Mouse (Mus musculus) hindbrain, embryonic 12.5 days (tissue): ENCODE results near the gene Ttc22. TPM values are rescaled to one million over a fixed set of nuclear protein-coding genes. Genes with fewer than 3 reads are reported as not detected.

ENCODE experiments used
- ATAC-seq: fragments of 200-750 bp; cut with Nextera tagmentation; 2 replicates; pipeline ENCODE4 v1.8.0; 2017; ENCODE audit warnings: moderate TSS enrichment; ENCODE audit not compliant: low FRiP score
- H3K27ac ChIP-seq: fragments of 300-500 bp; sonication (generic); 2 replicates; pipeline ENCODE4 v1.5.1; 2016; ENCODE audit warnings: mild to moderate bottlenecking
- H3K27me3 ChIP-seq: fragments of 300-500 bp; sonication (generic); 2 replicates; pipeline ENCODE4 v1.6.1; 2016; ENCODE audit warnings: mild to moderate bottlenecking
- H3K36me3 ChIP-seq: fragments of 300-500 bp; sonication (generic); 2 replicates; pipeline ENCODE4 v1.6.1; 2016; ENCODE audit warnings: mild to moderate bottlenecking
- H3K4me1 ChIP-seq: fragments of 300-500 bp; sonication (generic); 2 replicates; pipeline ENCODE4 v1.6.1; 2016
- H3K4me2 ChIP-seq: fragments of 300-500 bp; sonication (generic); replicated peaks from 2 replicates; pipeline ENCODE4 v1.6.1; 2016; ENCODE audit warnings: mild to moderate bottlenecking
- H3K4me3 ChIP-seq: fragments of 300-500 bp; sonication (generic); 2 replicates; pipeline ENCODE4 v1.5.1; 2016; ENCODE audit warnings: mild to moderate bottlenecking
- H3K9ac ChIP-seq: fragments of 300-500 bp; sonication (generic); 2 replicates; pipeline ENCODE4 v1.6.1; 2016; ENCODE audit warnings: mild to moderate bottlenecking, moderate library complexity
- H3K9me3 ChIP-seq: fragments of 300-500 bp; sonication (generic); replicated peaks from 2 replicates; pipeline ENCODE4 v1.6.1; 2016; ENCODE audit warnings: mild to moderate bottlenecking
- WGBS: fragments of 180-500 bp; shearing (Covaris S2); methylation state at CpG from one replicate; pipeline ENCODE4 v1.1.7; 2016; 5-methylcytosine and 5-hydroxymethylcytosine counted together
- polyA plus RNA-seq: library from polyadenylated mRNA; unstranded; fragments of >200 nt; fragmentation: Nextera tagmentation; extraction: Ambion mirVana; gene quantifications from 2 replicates; pipeline ENCODE4 v1.2.1, GENCODE M21; 2016

Ttc22 gene
- polyA plus RNA-seq, 1 experiment from 2014 or later = 0.68 TPM

DNA sequence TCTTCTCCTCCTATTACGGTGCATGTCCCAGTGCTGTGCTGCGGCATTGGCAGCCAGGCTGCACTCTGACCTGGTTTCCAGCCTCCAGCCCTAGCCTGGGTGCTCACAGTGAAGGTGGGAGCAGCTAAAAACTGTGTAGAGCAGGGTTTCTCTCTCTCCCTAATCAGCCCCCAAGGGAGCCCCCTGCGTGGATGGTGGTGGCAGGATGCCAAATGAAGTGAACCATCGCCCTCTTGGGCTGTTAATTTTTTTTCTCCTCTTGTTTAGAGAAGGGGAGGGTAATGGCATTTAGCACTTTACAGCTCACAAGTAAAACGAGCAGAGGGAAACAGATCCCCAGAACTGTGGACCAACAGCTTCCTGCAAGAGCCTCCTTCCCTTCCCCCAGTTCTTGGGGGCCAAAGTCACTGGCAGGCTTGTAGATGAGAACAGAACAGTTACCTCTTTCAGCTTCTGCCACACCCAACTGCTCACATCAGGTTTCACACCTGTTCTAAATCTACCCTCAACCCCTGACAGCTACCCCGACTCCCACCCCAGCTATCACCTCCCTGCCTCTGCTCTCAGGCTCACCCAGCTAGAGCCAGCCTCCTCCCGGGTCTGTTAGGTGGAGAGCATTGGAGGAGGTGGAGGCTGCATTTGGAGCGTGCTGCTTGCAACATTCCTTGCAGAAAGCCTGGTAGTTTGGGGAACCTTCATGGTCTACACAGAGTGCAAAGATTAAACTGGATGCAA lies 21.4 kb downstream of the Ttc22 start:
- H3K27me3 ChIP-seq = peaks cover 13% of the 10 kb centered on the region
- no peak overlapping the region for H3K4me2 ChIP-seq
- no peak overlapping the region for H3K4me3 ChIP-seq
- H3K9me3 ChIP-seq = 0 out of 2 replicates have a peak, but pooled peaks cover 3% of the 10 kb centered on the region
- no peak overlapping the region for H3K9ac ChIP-seq
- no peak overlapping the region for H3K27ac ChIP-seq
- 44% methylated on average over 8 of the region's 8 CpGs for WGBS
- H3K36me3 ChIP-seq = no peaks in the 10 kb centered on the region
- no peak for ATAC-seq
- peaks cover 8% of the 10 kb centered on the region for H3K4me1 ChIP-seq

DNA sequence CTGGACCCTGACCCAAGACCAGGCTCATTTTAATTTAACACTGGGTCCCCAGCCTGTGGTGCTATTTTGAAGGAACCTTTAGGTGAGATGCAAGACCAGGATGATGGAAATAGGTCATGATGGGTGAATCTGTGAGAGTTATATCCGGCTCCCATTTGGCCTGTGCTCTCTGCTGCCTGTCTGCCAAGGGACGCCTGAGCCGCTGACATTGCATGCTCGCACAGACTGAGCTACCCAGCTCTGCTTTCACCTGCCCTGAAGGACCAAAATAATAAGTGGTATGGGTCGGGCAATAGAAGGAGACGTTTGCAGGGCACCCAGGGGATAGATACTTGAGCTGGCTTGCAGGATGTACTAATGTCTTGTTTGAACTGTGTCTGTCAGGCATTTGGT lies 22.0 kb downstream of the Ttc22 start:
- Histone ChIP-seq H3K4me2 (no peak overlapping the region), H3K4me1 (peaks cover 8% of the 10 kb centered on the region), H3K9me3 (0 out of 2 replicates have a peak, but pooled peaks cover 3% of the 10 kb centered on the region), H3K27me3 (peaks cover 19% of the 10 kb centered on the region), H3K36me3 (no peaks in the 10 kb centered on the region), H3K4me3 (no peak overlapping the region), H3K9ac (no peak overlapping the region), H3K27ac (no peak overlapping the region)
- no peak for ATAC-seq
- WGBS = 79% methylated on average over 6 of the region's 6 CpGs

GRCm38 (mm10) chr4:106645797-106646196 lies 23.6 kb downstream of the Ttc22 start:
- WGBS = 74% methylated on average over 5 of the region's 5 CpGs
- Histone ChIP-seq H3K36me3 (no peaks in the 10 kb centered on the region), H3K4me2 (no peak overlapping the region), H3K27ac (no peak overlapping the region), H3K9ac (no peak overlapping the region), H3K4me1 (peaks cover 8% of the 10 kb centered on the region), H3K4me3 (no peak overlapping the region), H3K9me3 (no peaks in the 10 kb centered on the region), H3K27me3 (peaks cover 19% of the 10 kb centered on the region)
- ATAC-seq = no peak

DNA sequence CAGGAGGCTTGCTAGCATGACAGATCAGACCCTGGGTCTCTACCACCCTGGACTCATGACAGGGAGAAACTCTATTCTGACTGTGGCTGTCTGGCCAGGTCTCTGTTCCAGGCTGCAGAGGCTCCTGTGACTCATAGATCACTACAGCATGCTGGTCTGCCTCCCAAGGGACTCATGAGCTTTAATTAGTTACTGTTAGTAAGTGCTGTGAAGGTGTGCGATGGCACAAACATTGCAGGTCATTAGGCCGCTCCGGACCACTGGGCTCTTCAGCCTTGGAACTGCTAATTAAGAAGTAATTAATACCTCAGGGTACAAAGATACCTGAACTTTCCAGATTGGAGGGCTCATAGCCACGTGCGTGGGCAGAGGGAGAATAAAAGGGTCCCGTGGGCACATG lies 24.9 kb downstream of the Ttc22 start:
- no peaks in the 10 kb centered on the region for H3K36me3 ChIP-seq
- ATAC-seq = no peak

DNA sequence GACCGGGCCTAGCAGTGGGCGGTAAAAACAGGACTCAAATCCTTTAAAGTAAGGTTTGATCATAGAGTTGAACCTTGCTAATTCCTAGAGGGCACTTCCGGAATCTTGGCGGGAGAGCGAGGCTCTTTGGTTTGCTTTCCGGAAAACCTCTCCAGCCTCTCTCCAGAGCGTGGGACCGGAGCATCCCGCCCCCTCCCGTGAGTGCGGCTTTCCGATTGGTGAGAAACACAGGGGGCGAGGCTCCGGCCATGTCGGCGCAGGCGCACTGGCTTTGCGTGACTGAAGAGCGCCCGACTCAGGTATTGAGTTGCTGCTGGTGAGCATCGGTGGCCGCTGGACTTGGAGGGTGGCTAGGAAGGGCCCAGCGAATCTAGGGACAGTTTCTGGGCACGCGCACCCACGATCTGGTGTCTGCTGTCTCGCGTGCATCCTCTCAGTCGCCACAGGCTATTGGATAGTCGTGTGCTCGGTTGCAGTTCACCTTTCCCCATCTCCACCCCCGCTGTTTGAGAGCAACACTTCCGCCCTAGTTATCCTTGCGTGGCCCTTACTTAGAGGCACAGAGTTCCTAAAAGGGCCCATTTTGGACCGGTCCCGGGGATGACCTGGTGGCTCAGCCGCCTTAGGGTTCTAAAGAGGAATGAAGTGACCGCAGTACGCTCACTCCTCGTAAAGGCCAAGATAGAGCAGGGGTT lies 28.7 kb downstream of the Ttc22 start, which contains the start of gene Pars2:
Pars2 (plus strand) TSS at position 237 of the 695 bp plus-strand sequence.
- Histone ChIP-seq H3K4me3 (peak within 1 kb of the TSS; percentile 56), H3K27me3 (peaks cover 12% of the 10 kb centered on the region), H3K4me1 (peaks cover 8% of the 10 kb centered on the region), H3K9ac (peak within 1 kb of the TSS; percentile 78), H3K4me2 (peak within 1 kb of the TSS; percentile 81), H3K9me3 (no peaks in the 10 kb centered on the region), H3K36me3 (peaks cover 11% of the 10 kb centered on the region), H3K27ac (peak within 1 kb of the TSS; percentile 55)
- peak; percentile 96 for ATAC-seq
- 4% methylated on average over 40 of the region's 40 CpGs for WGBS

More for the DNA sequence above, 24.9 kb downstream of the Ttc22 start:
- no peak overlapping the region for H3K4me3 ChIP-seq
- H3K4me2 ChIP-seq = no peak overlapping the region
- peaks cover 15% of the 10 kb centered on the region for H3K4me1 ChIP-seq
- no peaks in the 10 kb centered on the region for H3K9me3 ChIP-seq
- H3K9ac ChIP-seq = no peak overlapping the region
- no peak overlapping the region for H3K27ac ChIP-seq
- peaks cover 19% of the 10 kb centered on the region for H3K27me3 ChIP-seq
- 82% methylated on average over 6 of the region's 6 CpGs for WGBS

- WGBS = 98% methylated on average over 3 of the region's 3 CpGs
- Histone ChIP-seq H3K9ac (no peak overlapping the region), H3K27ac (no peak overlapping the region), H3K4me2 (no peak overlapping the region), H3K4me1 (peaks cover 8% of the 10 kb centered on the region), H3K27me3 (peaks cover 12% of the 10 kb centered on the region), H3K9me3 (no peaks in the 10 kb centered on the region), H3K36me3 (peaks cover 15% of the 10 kb centered on the region), H3K4me3 (no peak overlapping the region)
- no peak for ATAC-seq
Observed at GRCm38 (mm10) chr4:106652546-106652945, 30.3 kb downstream of the Ttc22 start.

DNA sequence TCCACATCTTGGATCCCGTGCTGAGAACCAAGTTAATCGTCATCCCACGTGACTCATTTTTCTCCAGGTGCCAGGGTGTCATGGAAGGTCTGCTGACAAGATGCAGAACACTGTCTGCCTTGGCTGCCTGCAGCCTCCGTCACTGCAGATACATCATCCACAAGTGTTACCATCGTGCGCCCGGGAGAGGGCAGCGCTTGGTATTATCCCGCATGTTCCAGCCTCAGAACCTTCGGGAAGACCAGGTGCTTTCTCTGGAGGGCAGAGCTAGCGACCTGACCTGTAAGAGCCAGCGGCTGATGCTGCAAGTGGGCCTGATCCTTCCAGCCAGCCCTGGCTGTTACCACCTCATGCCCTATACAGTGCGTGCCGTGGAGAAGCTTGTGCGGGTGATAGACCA lies 30.8 kb downstream of the Ttc22 start:
- peaks cover 8% of the 10 kb centered on the region for H3K27me3 ChIP-seq
- no peak overlapping the region for H3K9ac ChIP-seq
- H3K4me2 ChIP-seq = no peak overlapping the region
- H3K9me3 ChIP-seq = no peaks in the 10 kb centered on the region
- no peak overlapping the region for H3K4me3 ChIP-seq
- no peak for ATAC-seq
- peaks cover 20% of the 10 kb centered on the region for H3K36me3 ChIP-seq
- peaks cover 8% of the 10 kb centered on the region for H3K4me1 ChIP-seq
- WGBS = 93% methylated on average over 15 of the region's 15 CpGs
- no peak overlapping the region for H3K27ac ChIP-seq

GRCm38 (mm10) chr4:106655681-106656080 lies 33.4 kb downstream of the Ttc22 start:
- Histone ChIP-seq H3K4me1 (peaks cover 8% of the 10 kb centered on the region), H3K4me3 (no peak overlapping the region), H3K27me3 (no peaks in the 10 kb centered on the region), H3K4me2 (no peak overlapping the region), H3K9ac (no peak overlapping the region), H3K9me3 (no peaks in the 10 kb centered on the region), H3K27ac (no peak overlapping the region), H3K36me3 (peaks cover 44% of the 10 kb centered on the region)
- whole genome bisulfite sequencing = 93% methylated on average over 10 of the region's 10 CpGs
- no peak for ATAC-seq

DNA sequence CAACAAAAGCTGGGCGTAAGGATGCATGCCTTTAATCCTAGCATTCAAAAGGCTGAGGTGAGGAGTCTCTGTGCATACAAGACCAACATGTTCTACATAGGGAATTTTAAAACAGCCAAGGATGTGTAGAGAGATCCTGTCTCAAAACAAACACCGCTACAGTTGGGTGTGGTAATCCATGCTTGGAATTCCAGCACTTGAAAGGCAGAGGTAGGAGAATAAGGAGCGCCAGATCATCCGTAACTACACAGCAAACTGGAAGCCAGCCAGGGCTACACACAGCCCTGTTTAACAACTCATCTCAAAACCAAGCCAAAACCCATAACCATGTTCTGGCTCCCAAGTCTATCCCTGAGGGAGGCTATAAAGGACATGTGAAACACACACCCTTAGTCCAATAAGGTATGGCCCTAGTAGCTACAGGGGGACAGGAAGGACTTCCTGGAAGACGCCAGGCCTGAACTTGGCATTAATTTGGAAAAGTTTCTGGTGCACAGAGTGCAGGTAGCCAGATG lies 41.8 kb downstream of the Ttc22 start:
- H3K9me3 ChIP-seq = no peaks in the 10 kb centered on the region
- H3K36me3 ChIP-seq = peaks cover 95% of the 10 kb centered on the region
- no peak overlapping the region for H3K27ac ChIP-seq
- no peak overlapping the region for H3K9ac ChIP-seq
- H3K4me2 ChIP-seq = no peak overlapping the region
- WGBS = 96% methylated on average over 5 of the region's 5 CpGs
- no peaks in the 10 kb centered on the region for H3K27me3 ChIP-seq
- ATAC-seq = no peak
- H3K4me3 ChIP-seq = no peak overlapping the region
- no peaks in the 10 kb centered on the region for H3K4me1 ChIP-seq

DNA sequence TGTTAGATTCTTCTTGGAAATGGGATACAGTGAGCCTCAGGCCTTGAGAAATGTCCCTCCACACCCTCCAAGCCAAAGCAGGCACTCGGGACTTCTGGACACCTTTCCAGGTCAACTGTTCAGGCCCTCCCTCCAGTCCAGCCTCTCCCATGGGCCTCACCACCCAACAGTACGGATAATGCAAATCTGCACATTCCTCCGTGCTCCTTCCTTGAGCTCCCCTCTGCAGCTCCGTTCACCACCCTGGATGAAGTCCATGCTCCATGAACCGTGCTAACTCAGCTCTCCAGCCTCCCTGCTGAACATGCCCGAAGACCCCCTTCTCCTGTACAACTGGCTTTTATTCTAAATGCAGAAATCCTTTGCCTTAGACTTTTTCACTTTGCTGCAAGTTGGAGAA lies 42.5 kb downstream of the Ttc22 start:
- no peaks in the 10 kb centered on the region for H3K4me1 ChIP-seq
- WGBS = 91% methylated on average over 6 of the region's 6 CpGs
- H3K9me3 ChIP-seq = no peaks in the 10 kb centered on the region
- no peak overlapping the region for H3K27ac ChIP-seq
- H3K27me3 ChIP-seq = no peaks in the 10 kb centered on the region
- H3K4me2 ChIP-seq = no peak overlapping the region
- H3K4me3 ChIP-seq = no peak overlapping the region
- no peak overlapping the region for H3K9ac ChIP-seq
- no peak for ATAC-seq
- peaks cover 94% of the 10 kb centered on the region for H3K36me3 ChIP-seq

GRCm38 (mm10) chr4:106665269-106665668 lies 43.0 kb downstream of the Ttc22 start:
- ATAC-seq = no peak
- Histone ChIP-seq H3K4me3 (no peak overlapping the region), H3K27ac (no peak overlapping the region), H3K9ac (no peak overlapping the region), H3K4me2 (no peak overlapping the region), H3K9me3 (no peaks in the 10 kb centered on the region), H3K36me3 (peaks cover 94% of the 10 kb centered on the region), H3K27me3 (no peaks in the 10 kb centered on the region), H3K4me1 (no peaks in the 10 kb centered on the region)
- WGBS = 100% methylated on average over 2 of the region's 2 CpGs

- H3K4me1 ChIP-seq = no peaks in the 10 kb centered on the region
- no peaks in the 10 kb centered on the region for H3K9me3 ChIP-seq
- no peak overlapping the region for H3K27ac ChIP-seq
- peaks cover 94% of the 10 kb centered on the region for H3K36me3 ChIP-seq
- no peak overlapping the region for H3K4me3 ChIP-seq
- no peak overlapping the region for H3K9ac ChIP-seq
- WGBS = 94% methylated on average over 10 of the region's 10 CpGs
- no peak for ATAC-seq
- H3K4me2 ChIP-seq = no peak overlapping the region
- no peaks in the 10 kb centered on the region for H3K27me3 ChIP-seq
Observed at GRCm38 (mm10) chr4:106665673-106666072, 43.4 kb downstream of the Ttc22 start.
